Mouse (Mus musculus) limb, embryonic 13.5 days (tissue): ENCODE measurements around the gene Rftn2. TPM values are rescaled to one million over a fixed set of nuclear protein-coding genes. Genes with fewer than 3 reads are reported as not detected.

Source experiments
- ATAC-seq: fragments of 200-750 bp; cut with Nextera tagmentation; 2 replicates; pipeline ENCODE4 v1.8.0; 2017; ENCODE audit warnings: low read depth, moderate number of reproducible peaks, moderate TSS enrichment; ENCODE audit not compliant: low FRiP score
- H3K27ac ChIP-seq: fragments of 300-500 bp; sonication (generic); 2 replicates; pipeline ENCODE4 v1.5.1; 2015; ENCODE audit warnings: inconsistent platforms, mild to moderate bottlenecking, moderate library complexity
- H3K27me3 ChIP-seq: fragments of 300-500 bp; sonication (generic); 2 replicates; pipeline ENCODE4 v1.6.1; 2015; ENCODE audit warnings: mild to moderate bottlenecking, inconsistent platforms
- H3K36me3 ChIP-seq: fragments of 300-500 bp; sonication (generic); 2 replicates; pipeline ENCODE4 v1.6.1; 2015; ENCODE audit warnings: inconsistent platforms, mild to moderate bottlenecking, moderate library complexity
- H3K4me1 ChIP-seq: fragments of 300-500 bp; sonication (generic); 2 replicates; pipeline ENCODE4 v1.6.1; 2015; ENCODE audit warnings: inconsistent platforms
- H3K4me2 ChIP-seq: fragments of 300-500 bp; sonication (generic); replicated peaks from 2 replicates; pipeline ENCODE4 v1.6.1; 2015; ENCODE audit warnings: inconsistent platforms, mild to moderate bottlenecking, moderate library complexity
- H3K4me3 ChIP-seq: fragments of 300-500 bp; sonication (generic); 2 replicates; pipeline ENCODE4 v1.5.1; 2015; ENCODE audit warnings: moderate library complexity, mild to moderate bottlenecking, inconsistent platforms
- H3K9ac ChIP-seq: fragments of 300-500 bp; sonication (generic); 2 replicates; pipeline ENCODE4 v1.6.1; 2015; ENCODE audit warnings: mild to moderate bottlenecking, inconsistent platforms
- H3K9me3 ChIP-seq: fragments of 300-500 bp; sonication (generic); 2 replicates; pipeline ENCODE4 v1.6.1; 2016; ENCODE audit warnings: inconsistent platforms
- WGBS: fragments of 180-500 bp; shearing (Covaris S2); methylation state at CpG from one replicate; pipeline ENCODE4 v1.1.7; 2015; 5-methylcytosine and 5-hydroxymethylcytosine counted together
- polyA plus RNA-seq: library from polyadenylated mRNA; unstranded; fragments of >200 nt; fragmentation: Nextera tagmentation; extraction: Ambion mirVana; gene quantifications from 2 replicates; pipeline ENCODE4 v1.2.1, GENCODE M21; 2015

The Rftn2 gene
- polyA plus RNA-seq, 1 experiment from 2014 or later = 37.0 TPM

DNA sequence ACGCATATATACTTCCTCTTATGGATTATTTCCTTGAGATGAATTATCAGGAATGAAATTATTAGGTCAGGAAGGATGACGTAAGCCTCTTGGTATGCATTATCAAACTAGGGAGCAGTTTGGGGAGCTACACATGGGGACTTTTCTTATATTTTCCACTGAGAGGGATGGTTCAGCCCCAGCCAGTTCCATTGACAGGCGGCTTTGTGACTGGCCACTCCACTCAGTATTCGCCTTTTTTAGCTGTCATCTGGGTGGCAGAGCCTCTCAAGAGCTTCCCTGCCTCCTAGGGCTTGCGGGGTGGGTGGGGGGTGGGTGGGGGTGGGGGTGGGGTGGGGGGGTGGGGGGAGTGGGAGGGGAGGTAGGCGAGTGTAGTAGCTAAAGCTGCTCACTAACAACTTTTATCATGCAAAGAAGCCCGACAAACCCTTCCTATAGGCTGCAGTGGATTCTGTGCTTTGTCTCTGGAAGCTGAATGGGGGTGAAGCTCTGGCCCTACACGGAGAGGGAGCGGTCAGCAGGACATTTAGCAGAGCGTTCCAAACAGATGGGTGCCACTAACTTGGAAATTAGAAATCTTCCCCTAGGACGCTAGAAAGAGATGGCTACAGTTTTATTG lies 39.9 kb downstream of the Rftn2 start:
- WGBS = 40% methylated on average over 11 of the region's 11 CpGs
- Histone ChIP-seq H3K36me3 (peaks cover 64% of the 10 kb centered on the region), H3K27ac (no peak overlapping the region), H3K9me3 (no peaks in the 10 kb centered on the region; the same call in 1 of the 2 replicates), H3K27me3 (no peaks in the 10 kb centered on the region), H3K4me3 (no peak overlapping the region), H3K4me2 (no peak overlapping the region), H3K9ac (no peak overlapping the region), H3K4me1 (no peaks in the 10 kb centered on the region)
- no peak for ATAC-seq

DNA sequence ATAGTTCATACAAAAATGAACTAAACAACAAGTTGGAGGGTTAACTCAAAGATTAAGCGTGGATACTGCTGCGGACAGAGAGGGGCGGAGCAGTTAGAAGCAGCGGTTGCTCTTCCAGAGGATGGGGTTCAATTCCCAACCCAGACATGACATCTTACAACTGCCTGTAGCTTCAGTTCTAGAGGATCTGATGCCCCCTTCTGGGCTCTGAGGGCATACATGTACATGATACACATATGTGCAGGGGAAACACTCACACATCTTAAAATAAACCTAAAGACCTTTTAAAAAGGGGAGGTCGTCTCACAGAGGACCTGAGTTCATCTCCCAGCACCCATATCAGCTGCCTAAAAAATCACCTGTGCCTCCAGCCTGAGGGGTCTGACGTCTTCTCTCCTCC lies 40.9 kb downstream of the Rftn2 start:
- no peak overlapping the region for H3K27ac ChIP-seq
- no peaks in the 10 kb centered on the region for H3K4me1 ChIP-seq
- H3K27me3 ChIP-seq = no peaks in the 10 kb centered on the region
- no peak overlapping the region for H3K9ac ChIP-seq
- no peak for ATAC-seq
- H3K36me3 ChIP-seq = peaks cover 65% of the 10 kb centered on the region
- H3K4me3 ChIP-seq = no peak overlapping the region
- H3K4me2 ChIP-seq = no peak overlapping the region
- WGBS = 84% methylated on average over 6 of the region's 6 CpGs
- H3K9me3 ChIP-seq = peaks cover 4% of the 10 kb centered on the region

DNA sequence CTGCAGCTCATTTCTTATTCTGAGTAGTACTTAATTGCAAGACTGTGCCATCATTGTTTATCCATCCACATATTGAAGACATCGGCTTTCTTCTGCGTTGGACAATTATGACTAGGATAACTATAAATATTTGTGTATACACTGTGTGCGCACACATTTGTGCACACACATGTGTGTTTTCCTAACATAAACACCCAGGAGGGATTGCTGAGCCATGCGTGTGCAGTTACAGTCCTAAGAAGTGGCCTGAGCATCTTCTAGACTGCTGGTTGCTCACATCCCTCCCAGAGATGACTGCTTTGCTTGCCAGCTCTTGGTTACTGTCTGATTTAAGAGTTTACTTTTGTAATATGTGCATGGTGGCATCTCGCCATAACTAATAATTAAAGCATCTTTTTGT lies 44.2 kb downstream of the Rftn2 start:
- no peak for ATAC-seq
- H3K4me1 ChIP-seq = no peaks in the 10 kb centered on the region
- H3K36me3 ChIP-seq = peaks cover 74% of the 10 kb centered on the region
- no peaks in the 10 kb centered on the region for H3K27me3 ChIP-seq
- no peak overlapping the region for H3K27ac ChIP-seq
- no peak overlapping the region for H3K4me3 ChIP-seq
- H3K9ac ChIP-seq = no peak overlapping the region
- H3K4me2 ChIP-seq = no peak overlapping the region
- peaks cover 10% of the 10 kb centered on the region for H3K9me3 ChIP-seq
- WGBS = 67% methylated on average over 5 of the region's 5 CpGs

DNA sequence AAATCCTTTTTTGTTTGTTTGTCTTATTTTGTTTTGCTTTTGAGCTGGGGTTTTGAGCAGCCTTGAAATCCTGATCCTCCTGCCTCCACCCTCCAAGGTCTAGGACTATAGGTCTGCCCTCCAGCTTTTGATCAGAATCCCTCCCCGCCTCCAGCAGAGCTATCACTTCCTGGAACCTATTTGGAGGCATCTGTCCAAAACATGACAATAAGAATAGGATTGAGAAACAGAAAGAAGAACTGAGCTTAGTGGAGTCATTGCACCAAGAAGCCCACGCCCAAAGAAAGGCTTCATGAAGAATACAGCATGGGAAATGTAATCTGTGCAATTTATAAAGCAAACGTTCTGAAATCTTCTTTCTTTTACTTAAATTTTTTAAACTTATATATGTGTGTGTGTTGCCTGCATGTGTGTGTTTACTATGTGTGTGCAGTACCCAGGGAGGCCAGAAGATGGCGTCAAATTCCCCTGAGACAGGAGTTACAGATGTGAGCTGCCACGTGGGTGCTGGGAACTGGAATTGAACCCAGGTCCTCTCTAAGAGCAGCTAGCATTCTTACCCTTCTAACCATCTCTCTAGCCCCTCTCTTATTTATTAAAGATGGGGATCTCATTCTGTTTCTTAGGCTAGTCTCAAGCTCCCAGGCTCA lies 46.5 kb downstream of the Rftn2 start:
- 82% methylated on average over 5 of the region's 5 CpGs for WGBS
- Histone ChIP-seq H3K9ac (no peak overlapping the region), H3K9me3 (peaks cover 10% of the 10 kb centered on the region; the same call in 1 of the 2 replicates), H3K4me1 (no peaks in the 10 kb centered on the region), H3K27me3 (no peaks in the 10 kb centered on the region), H3K4me2 (no peak overlapping the region), H3K27ac (no peak overlapping the region), H3K36me3 (peaks cover 81% of the 10 kb centered on the region), H3K4me3 (no peak overlapping the region)
- no peak for ATAC-seq

DNA sequence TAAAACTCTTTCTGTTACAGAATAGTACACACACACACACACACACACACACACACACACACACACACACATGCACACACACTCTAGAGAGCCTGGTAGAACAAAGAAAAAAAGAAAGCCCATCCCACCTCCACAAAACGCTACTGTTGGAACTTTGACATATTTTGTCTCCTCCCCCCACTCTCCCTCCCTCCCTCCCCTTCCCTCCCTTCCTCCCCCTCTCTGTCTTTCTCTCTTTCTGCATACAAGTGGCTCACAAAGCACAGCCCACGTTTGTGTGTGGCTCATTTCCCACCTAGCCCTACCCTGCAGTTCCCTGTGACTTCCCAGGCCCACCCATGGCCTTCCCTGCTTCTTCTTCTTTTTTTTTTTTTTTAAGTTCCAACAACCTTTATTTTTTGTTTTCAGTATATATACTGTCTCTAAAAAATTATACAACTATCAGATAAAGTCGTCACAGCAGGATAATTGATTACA lies 52.0 kb downstream of the Rftn2 start:
- H3K4me2 ChIP-seq = no peak overlapping the region

DNA sequence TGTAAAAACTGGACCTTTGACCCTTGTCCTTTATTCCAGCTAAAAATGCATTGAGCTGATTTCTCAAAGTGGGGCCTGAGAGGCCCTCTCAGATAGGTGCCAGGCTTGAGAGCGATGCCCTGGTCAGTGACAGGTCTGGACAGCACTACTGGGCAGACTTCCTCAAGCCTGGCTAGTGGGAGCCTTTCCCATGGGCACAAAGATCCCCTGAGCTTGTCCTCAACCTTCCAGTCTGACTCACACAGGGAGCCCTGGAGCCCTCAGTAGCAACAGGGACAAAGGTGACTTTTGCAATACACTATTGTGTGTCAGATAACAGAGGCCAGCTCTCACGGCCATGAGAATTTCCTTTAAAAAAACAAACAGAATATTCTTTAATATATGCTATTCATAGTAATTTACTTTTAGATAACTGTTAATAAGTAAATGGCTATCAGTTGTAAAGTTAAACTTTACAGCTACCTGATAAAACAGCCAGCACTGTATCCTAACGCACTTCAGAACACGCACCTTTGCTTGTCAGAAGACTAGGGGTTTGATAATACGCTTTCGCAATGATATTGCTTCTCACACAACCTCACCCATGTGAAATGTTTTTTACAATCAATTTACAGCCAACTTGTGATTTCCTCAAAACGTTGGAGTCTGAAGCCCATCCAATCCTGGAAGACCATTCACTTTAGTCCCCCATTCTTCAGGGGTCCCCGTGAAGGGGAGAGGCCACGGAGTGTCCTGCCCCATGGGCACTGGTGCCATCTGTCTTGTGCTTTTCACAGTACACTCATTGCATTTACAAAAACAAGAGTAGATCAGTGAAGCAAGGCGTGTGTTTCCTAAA lies 52.6 kb downstream of the Rftn2 start:
- Histone ChIP-seq H3K4me1 (no peaks in the 10 kb centered on the region), H3K27me3 (no peaks in the 10 kb centered on the region), H3K4me3 (no peak overlapping the region), H3K36me3 (peaks cover 80% of the 10 kb centered on the region), H3K4me2 (no peak overlapping the region), H3K27ac (no peak overlapping the region), H3K9ac (no peak overlapping the region), H3K9me3 (peaks cover 5% of the 10 kb centered on the region)
- WGBS = 88% methylated on average over 10 of the region's 10 CpGs
- ATAC-seq = no peak

More for the DNA sequence above, 52.0 kb downstream of the Rftn2 start:
- H3K4me1 ChIP-seq = no peaks in the 10 kb centered on the region
- H3K27me3 ChIP-seq = no peaks in the 10 kb centered on the region
- no peak for ATAC-seq
- no peak overlapping the region for H3K9ac ChIP-seq
- 39% methylated on average over 3 of the region's 3 CpGs for WGBS
- H3K27ac ChIP-seq = no peak overlapping the region
- H3K9me3 ChIP-seq = no peaks in the 10 kb centered on the region
- no peak overlapping the region for H3K4me3 ChIP-seq
- H3K36me3 ChIP-seq = peaks cover 76% of the 10 kb centered on the region

DNA sequence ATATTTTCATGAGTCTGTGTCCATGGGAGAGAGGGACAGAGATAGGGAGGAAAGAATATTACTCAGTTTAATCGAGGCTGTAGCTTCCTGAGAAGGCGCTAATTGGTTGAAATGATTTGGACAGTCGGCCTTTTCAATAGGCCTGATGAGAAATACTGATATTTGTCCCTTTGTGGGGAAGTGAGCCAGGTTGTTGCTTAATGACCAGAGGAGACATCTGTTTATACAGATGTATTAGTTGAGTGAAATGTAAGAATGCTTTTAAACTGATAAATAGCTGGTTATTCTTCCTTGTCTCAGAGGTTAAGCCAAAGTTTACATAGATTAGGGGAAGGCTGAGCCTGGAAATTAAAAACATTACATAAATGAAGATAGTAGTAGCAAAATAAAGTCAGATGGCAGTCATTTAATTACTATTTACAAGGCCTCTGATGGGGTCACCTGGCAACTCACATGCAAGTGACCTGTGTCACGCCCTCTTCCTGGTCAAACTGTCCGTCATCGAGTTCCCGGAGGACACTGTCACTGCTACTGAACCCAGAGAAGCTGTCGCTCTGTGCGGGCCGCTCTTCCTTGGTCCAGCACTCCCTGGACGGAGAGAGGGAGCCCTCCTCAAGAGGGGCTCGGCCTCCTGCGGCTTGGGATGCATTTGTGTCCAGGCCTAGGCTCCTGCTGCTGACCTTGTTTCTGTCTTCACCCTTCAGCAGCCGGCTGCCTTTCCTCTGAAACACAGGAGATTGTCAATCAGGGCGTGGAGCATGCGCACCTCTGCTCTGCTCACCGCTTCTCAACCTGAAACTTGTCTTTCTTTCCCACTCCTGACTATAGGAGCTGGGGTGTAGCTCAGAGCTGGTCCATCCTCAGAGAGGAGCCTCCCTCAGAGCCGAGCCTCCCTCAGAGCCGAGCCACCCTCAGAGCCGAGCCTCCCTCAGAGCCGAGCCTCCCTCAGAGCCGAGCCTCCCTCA lies 54.9 kb downstream of the Rftn2 start:
- Histone ChIP-seq H3K4me3 (no peak overlapping the region), H3K27ac (no peak overlapping the region), H3K4me2 (no peak overlapping the region), H3K27me3 (no peaks in the 10 kb centered on the region), H3K9ac (no peak overlapping the region), H3K36me3 (peaks cover 82% of the 10 kb centered on the region), H3K4me1 (no peaks in the 10 kb centered on the region), H3K9me3 (peaks cover 6% of the 10 kb centered on the region)
- no peak for ATAC-seq
- 67% methylated on average over 22 of the region's 22 CpGs for whole genome bisulfite sequencing

DNA sequence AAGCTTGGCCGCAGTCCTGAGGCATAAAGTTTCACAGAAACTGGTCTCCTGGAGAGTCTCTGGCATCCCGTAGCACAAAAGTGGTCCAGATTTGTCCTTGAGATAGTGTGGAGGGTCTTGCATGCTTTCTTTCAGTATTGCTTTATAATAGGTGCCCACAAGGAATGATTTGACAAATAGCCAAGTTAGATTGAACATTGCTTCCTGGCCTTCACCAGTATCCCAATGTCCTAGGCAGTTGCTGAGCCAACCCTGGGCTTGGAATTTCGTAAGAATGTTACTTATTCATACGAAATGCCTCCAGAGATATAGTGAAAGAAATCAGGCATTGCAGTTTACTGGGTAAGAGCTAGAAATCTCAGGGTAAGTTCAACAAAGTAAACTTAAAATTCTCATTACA lies 58.0 kb downstream of the Rftn2 start:
- H3K4me1 ChIP-seq = no peaks in the 10 kb centered on the region
- 93% methylated on average over 4 of the region's 4 CpGs for WGBS
- H3K27ac ChIP-seq = no peak overlapping the region
- H3K27me3 ChIP-seq = no peaks in the 10 kb centered on the region
- H3K9me3 ChIP-seq = peaks cover 6% of the 10 kb centered on the region
- ATAC-seq = no peak
- peaks cover 66% of the 10 kb centered on the region for H3K36me3 ChIP-seq
- H3K4me3 ChIP-seq = no peak overlapping the region
- no peak overlapping the region for H3K4me2 ChIP-seq
- no peak overlapping the region for H3K9ac ChIP-seq

DNA sequence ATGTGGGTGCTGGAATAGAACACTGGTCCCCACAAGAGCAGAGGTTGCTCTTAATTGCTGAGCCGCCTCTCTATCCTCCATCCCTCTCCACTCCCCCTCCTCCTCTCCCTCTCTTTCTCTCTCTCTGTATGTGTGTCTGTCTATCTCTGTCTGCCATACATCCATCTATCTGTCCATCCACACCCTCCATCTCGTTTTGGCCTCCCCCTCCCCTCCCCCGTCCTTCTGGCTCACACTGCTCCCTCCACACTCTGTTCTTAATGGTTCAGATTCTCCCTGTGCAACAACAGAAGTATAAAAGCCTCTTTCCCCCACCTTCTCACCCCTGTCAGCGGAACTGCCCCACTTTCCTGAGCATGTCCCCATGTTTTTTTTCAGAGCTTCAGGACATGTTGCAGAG lies 59.0 kb downstream of the Rftn2 start:
- Histone ChIP-seq H3K27ac (no peak overlapping the region), H3K4me3 (no peak overlapping the region), H3K4me1 (no peaks in the 10 kb centered on the region), H3K9me3 (peaks cover 6% of the 10 kb centered on the region), H3K27me3 (no peaks in the 10 kb centered on the region), H3K9ac (no peak overlapping the region), H3K36me3 (peaks cover 56% of the 10 kb centered on the region), H3K4me2 (no peak overlapping the region)
- ATAC-seq = no peak
- WGBS = 80% methylated on average over 4 of the region's 4 CpGs

DNA sequence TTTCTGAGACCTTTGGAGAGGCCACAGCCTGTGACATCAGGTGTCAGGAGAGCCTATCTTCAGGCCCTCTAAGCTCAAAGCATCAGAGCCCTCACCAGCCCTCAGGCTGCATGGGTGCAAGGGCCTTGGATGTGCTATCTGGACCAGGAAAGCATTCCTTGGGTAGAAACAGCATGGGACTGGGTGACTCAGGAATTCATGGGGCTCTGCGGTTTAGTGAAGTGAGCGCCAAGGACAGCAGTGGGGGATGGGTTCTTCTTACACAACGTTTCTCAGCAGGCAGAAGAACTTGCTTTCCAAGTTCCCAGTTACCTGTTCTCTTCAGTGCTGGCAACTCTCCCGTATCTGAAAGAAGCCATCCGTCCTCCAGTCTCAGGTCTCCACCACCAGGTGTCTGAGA lies 62.6 kb downstream of the Rftn2 start:
- Histone ChIP-seq H3K27me3 (no peaks in the 10 kb centered on the region), H3K9me3 (peaks cover 1% of the 10 kb centered on the region; the same call in 1 of the 2 replicates), H3K36me3 (peaks cover 34% of the 10 kb centered on the region), H3K27ac (no peak overlapping the region), H3K4me2 (no peak overlapping the region), H3K4me3 (no peak overlapping the region), H3K9ac (no peak overlapping the region), H3K4me1 (no peaks in the 10 kb centered on the region)
- no peak for ATAC-seq
- 60% methylated on average over 5 of the region's 5 CpGs for WGBS

DNA sequence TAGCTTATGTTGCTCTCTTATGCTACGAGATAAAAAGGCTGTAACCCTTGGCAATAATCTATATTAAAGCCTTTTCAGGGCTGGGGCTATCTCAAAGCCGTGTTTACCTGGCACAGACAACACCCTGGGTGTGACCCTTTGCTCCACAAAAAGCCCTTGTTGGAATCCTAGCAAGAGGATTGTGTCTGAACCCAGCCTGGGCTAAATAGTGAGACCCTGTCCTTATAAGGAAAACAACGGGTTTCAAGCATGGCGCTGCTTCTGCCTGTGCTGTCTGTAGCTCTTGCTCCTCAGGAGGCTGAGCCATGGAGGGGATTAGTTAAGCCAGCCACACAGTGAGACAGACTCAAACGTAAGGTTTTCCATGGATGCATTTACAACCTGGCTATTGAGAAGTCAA lies 63.8 kb downstream of the Rftn2 start:
- no peak overlapping the region for H3K4me3 ChIP-seq
- ATAC-seq = no peak
- no peak overlapping the region for H3K27ac ChIP-seq
- no peaks in the 10 kb centered on the region for H3K27me3 ChIP-seq
- H3K9me3 ChIP-seq = no peaks in the 10 kb centered on the region
- no peak overlapping the region for H3K4me2 ChIP-seq
- no peak overlapping the region for H3K9ac ChIP-seq
- WGBS = 67% methylated on average over 5 of the region's 5 CpGs
- peaks cover 34% of the 10 kb centered on the region for H3K36me3 ChIP-seq
- no peaks in the 10 kb centered on the region for H3K4me1 ChIP-seq
